Mouse (Mus musculus): ENCODE results near the gene Wnk2.

GRCm38 (mm10) chr13:49129845-49130244 is 18.0 kb downstream of the Wnk2 start:
- no peak for TF ChIP-seq CTCF (IDR thresholded peaks at IDR 0.05; ENCODE audit: low read depth)
- TF ChIP-seq EP300 (optimal IDR thresholded peaks at IDR 0.05), result no peak

Data from stomach, postnatal 0 days (tissue).